Mouse (Mus musculus): ENCODE measurements around the gene Igdcc4.

Igdcc4 gene

GRCm38 (mm10) chr9:65113694-65114093 is 12.4 kb downstream of the Igdcc4 start:
- DNase-seq = no peak

GRCm38 (mm10) chr9:65115891-65116290 is 14.6 kb downstream of the Igdcc4 start:
- DNase-seq = no peak

GRCm38 (mm10) chr9:65117516-65117915 is 16.2 kb downstream of the Igdcc4 start:
- DNase-seq = no peak

GRCm38 (mm10) chr9:65120935-65121334 is 19.6 kb downstream of the Igdcc4 start:
- DNase-seq = peak; percentile 45

GRCm38 (mm10) chr9:65122545-65122944 is 21.3 kb downstream of the Igdcc4 start:
- no peak for DNase-seq

- peak; percentile 36 for DNase-seq
These were observed 22.4 kb downstream of the Igdcc4 start for GRCm38 (mm10) chr9:65123552-65124168.

DNA sequence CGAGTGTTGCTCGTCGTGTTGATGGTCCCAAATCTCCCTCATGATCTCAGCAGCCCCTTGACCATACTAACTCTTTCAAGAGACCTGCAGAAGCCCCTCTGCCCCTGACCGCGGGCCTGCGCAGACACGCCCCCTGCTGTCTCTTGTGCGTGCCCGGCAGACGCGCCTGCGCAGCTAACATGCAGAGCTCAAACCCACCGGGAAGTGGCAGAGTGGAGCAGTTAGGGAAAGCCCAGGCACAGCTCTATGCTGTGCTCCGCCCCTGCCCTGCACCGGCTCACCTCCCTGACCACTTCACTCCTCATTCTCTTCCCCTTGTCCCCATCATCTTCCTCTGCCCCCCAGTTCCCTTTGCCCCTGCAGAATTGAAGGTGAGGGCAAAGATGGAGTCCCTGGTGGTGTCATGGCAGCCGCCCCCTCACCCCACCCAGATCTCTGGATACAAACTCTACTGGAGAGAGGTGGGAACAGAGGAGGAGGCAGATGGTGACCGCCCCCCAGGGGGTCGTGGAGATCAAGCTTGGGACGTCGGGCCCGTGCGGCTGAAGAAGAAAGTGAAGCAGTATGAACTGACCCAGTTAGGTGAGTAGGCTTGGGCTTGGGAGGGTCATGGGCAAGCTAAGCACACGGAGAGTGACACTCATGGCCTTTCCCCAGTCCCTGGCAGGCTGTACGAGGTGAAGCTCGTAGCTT is 27.0 kb downstream of the Igdcc4 start:
- DNase-seq = peak; percentile 67

DNA sequence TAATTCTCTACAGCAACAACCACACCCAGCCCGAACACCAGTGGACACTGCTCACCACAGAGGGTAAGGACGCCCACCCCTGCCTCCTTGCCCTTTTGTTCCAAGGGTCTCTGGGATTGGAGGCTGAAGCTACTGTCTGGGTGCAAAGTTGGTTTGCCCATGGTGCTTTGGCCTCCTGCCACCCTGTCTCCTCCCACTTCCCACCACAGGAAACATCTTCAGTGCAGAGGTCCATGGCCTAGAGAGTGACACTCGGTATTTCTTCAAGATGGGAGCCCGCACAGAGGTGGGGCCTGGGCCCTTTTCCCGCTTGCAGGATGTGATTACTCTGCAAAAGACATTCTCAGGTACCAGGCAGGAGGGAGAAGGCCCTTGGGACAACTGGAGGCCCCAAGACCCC is 30.4 kb downstream of the Igdcc4 start:
- DNase-seq = no peak

- peak; percentile 77 for DNase-seq
These were observed 32.5 kb downstream of the Igdcc4 start for GRCm38 (mm10) chr9:65133739-65134138.

DNA sequence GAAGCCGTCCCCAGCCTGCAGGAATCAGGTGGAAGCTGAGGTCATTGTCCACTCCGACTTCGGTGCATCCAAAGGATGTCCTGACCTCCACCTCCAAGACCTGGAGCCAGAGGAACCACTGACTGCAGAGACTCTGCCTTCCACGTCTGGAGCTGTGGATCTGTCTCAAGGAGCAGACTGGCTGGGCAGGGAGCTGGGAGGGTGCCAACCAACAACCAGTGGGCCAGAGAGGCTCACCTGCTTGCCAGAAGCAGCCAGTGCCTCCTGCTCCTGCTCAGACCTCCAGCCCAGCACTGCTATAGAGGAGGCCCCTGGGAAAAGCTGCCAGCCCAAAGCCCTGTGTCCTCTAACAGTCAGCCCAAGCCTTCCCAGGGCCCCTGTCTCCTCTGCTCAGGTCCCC is 33.8 kb downstream of the Igdcc4 start:
- no peak for DNase-seq

GRCm38 (mm10) chr9:65140491-65140890 is 39.2 kb downstream of the Igdcc4 start:
- DNase-seq = no peak

DNA sequence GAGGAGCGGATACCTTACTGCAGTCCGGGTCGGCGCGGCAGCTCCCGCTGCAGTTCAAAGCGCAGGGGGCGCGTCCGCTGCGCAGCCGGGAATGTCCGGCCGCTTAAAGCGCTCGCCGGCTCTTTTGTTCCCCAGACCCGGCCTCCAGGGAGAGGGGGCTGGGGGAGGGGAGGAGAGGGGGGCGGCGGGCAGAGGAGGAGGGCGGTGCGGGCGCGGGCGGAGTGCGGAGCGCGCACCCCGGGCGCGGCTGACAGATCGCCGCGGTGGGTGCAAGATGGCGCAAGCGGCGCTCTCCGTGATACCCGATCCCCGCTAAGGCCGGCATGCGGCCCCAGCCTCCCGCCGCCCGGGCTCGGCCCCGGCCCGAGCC is 39.6 kb downstream of the Igdcc4 start, which contains the start of gene Igdcc3:
TSS of gene Igdcc3 (plus strand) at position 254 of the 370 bp plus-strand sequence.
- DNase-seq = no peak

DNA sequence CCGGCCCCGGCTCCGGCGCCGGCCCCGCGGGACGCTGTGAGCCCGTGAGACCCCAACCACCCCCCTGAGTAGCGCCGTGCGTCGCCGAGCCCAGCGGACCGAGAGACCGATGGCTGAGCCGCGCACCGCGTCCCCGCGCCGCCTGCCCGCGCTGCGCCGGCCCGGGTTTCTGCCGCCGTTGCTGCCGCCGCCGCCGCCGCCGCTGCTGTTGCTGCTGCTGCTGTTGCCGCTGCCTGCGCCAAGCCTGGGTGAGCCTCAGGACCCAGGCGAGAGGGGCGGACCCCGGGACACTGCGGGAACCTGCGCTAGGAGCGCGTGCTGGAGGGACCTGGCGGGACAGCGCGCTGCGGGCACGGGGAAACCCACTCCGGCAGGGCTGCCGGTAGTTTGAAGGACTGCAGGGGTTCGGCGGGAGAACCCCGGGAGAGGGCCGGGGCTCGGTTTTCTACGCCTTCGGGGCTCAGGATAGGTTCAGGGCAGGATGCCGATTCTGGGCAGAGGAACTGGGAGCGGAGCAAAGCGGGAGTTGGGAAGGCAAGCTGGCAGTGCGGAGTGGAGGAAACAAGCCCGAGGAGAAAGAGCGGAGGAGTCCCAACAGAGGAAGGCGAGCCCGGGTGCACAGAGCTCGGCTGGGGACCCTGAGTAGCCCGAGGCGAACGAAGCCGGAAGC is 40.2 kb downstream of the Igdcc4 start:
- DNase-seq = peak; percentile 42

DNA sequence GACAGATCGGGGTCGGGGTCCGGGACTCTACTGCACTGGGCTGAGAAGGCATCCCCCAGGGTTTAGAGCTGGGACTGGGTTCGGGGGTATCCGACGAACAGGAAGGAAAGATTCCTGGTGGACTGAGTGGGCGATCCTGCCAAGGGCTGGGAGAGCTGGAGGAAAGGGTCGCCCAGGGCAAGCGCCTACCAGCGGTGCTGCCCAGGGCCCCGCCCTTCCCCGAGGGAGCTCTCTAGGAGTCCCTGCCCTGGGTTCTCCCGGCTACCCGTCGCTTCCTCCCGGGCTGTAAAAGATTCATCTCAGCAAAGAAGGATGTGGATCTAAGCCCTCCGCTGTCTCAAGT is 40.7 kb downstream of the Igdcc4 start:
- no peak for DNase-seq

DNA sequence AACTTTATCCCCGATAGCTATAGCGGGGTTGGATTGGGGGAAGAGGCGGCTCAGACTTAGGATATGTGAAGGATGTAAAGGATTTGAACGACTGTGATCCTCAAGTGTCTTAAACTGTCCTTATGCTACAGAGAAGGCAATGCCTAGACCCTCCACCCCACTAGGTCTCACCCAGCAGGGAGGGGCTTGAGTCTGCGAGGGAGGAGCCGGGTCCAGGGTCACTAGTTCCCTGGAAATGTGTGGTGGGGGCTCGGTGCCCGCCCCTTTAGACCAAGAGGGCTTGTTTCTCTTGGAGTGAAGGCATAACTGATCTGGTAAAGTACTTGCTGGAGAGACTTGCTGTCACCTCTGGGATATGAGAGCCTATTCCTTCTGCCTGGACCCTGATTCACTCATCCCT is 41.1 kb downstream of the Igdcc4 start:
- DNase-seq = no peak

DNA sequence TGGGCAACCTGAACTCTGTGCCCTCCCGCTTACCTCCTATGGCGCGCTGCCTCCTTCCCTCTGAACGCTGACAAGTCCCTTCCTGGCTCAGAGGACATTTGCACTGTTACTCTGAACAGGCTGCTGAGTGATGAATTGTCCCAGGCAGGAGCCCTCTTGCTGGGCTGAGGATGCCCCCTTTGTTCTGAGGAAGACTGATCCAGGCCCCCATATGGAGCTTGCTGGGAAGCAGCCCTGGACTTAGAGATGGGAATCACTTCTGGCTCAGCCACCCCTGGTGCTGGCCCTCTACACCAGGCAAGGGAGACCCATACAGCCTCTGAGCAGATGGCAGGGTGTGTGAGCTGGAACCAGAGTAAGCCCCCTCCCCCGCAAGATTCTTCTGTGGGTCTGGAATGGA is 44.7 kb downstream of the Igdcc4 start:
- no peak for DNase-seq

GRCm38 (mm10) chr9:65148507-65148906 is 47.2 kb downstream of the Igdcc4 start:
- DNase-seq = no peak

- no peak for DNase-seq
These were observed 51.5 kb downstream of the Igdcc4 start for GRCm38 (mm10) chr9:65152711-65153330.

GRCm38 (mm10) chr9:65153331-65153711 is 52.0 kb downstream of the Igdcc4 start:
- no peak for DNase-seq

- DNase-seq = no peak
These were observed 53.6 kb downstream of the Igdcc4 start for GRCm38 (mm10) chr9:65154692-65155455.

DNA sequence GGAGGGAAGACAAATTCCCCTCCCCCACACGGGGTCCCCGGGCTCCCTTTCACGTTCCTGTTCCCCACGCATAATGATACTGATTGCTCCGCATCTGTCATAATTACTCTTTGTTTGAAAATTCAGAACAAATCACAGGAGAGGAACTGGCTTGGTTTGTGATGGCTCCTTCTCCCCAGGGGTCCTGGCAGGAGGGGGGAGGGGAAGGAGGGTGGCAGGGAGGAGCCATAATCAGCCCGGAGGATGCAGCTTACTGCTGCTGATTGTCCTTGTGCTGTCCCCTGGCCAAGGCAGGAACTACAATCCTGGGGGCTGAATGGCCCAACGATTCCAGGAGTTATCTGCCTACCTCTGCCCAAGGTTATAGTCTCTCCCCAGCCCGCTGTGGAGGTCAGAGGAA is 55.3 kb downstream of the Igdcc4 start:
- DNase-seq = no peak

GRCm38 (mm10) chr9:65157631-65158030 is 56.3 kb downstream of the Igdcc4 start:
- DNase-seq = no peak

GRCm38 (mm10) chr9:65161188-65161587 is 59.9 kb downstream of the Igdcc4 start:
- DNase-seq = no peak
